Mouse (Mus musculus): ENCODE measurements around the gene Tubb4a. TPM values are rescaled to one million over a fixed set of nuclear protein-coding genes. Genes with fewer than 3 reads are reported as not detected.
"Not testable (repeated sequence)": the region's sequence is repeated elsewhere in the genome, so short reads cannot be mapped to it uniquely, and the experiment has no call there.

The Tubb4a gene
- 276 TPM in 1 of 2 replicates, not detected in the other for polyA plus RNA-seq (2012; ENCODE audit: insufficient read depth, insufficient read length, low replicate concordance, missing spikeins)

- peak within 1 kb of the TSS; percentile 66 for H3K4me3 ChIP-seq (ENCODE audit: insufficient read depth, low read depth, low read length)
- peak; percentile 93 for TF ChIP-seq POLR2A (IDR thresholded peaks at IDR 0.05; ENCODE audit: insufficient read depth, low read depth, low read length)
- no peak for TF ChIP-seq CTCF (IDR thresholded peaks at IDR 0.05; ENCODE audit: insufficient read depth, low read depth, low read length)
- H3K27ac ChIP-seq (ENCODE audit: insufficient read depth, low read depth, low read length), result peak within 1 kb of the TSS; percentile 75
- 2% methylated on average over 31 of the region's 31 CpGs for WGBS
- peaks cover 15% of the 10 kb centered on the region for H3K4me1 ChIP-seq (ENCODE audit: control insufficient read depth, insufficient read depth, low read length)
These were observed at the start of gene Tubb4a for GRCm38 (mm10) chr17:57087049-57087832. Tubb4a (minus strand) TSS chr17:57087782.

DNA sequence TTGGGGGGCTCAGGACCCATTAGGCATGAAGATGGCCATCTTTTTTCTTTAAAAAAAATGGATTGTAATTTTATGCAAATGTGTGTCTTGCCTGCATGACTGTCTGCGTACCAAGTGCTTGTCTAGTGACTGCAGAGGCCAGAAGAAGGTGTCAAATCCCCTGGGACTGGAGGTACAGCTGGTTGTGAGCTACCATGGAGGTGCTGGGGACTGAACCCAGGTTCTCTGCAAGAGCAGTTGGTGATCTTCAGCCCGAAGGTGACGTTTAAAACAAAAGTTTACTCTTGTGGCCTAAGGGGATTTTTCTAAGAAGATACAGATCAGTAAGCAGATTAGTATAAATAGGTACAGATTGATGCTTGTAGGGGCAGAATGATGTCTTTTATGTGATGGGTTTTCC lies 48.1 kb upstream of the Tubb4a start:
- TF ChIP-seq CTCF (IDR thresholded peaks at IDR 0.05; ENCODE audit: insufficient read depth, low read depth, low read length) (no peak), POLR2A (IDR thresholded peaks at IDR 0.05; ENCODE audit: insufficient read depth, low read depth, low read length) (no peak)
- H3K4me3 ChIP-seq (ENCODE audit: insufficient read depth, low read depth, low read length), result no peak overlapping the region
- WGBS, result 83% methylated on average over 3 of the region's 3 CpGs
- no peaks in the 10 kb centered on the region for H3K4me1 ChIP-seq (ENCODE audit: control insufficient read depth, insufficient read depth, low read length)
- H3K27ac ChIP-seq (ENCODE audit: insufficient read depth, low read depth, low read length), result no peak overlapping the region

GRCm38 (mm10) chr17:57134693-57135092 lies 47.1 kb upstream of the Tubb4a start:
- 92% methylated on average over 2 of the region's 2 CpGs for WGBS
- no peaks in the 10 kb centered on the region for H3K4me1 ChIP-seq (ENCODE audit: control insufficient read depth, insufficient read depth, low read length)
- no peak overlapping the region for H3K4me3 ChIP-seq (ENCODE audit: insufficient read depth, low read depth, low read length)
- no peak for TF ChIP-seq CTCF (IDR thresholded peaks at IDR 0.05; ENCODE audit: insufficient read depth, low read depth, low read length)
- no peak for TF ChIP-seq POLR2A (IDR thresholded peaks at IDR 0.05; ENCODE audit: insufficient read depth, low read depth, low read length)
- no peak overlapping the region for H3K27ac ChIP-seq (ENCODE audit: insufficient read depth, low read depth, low read length)

DNA sequence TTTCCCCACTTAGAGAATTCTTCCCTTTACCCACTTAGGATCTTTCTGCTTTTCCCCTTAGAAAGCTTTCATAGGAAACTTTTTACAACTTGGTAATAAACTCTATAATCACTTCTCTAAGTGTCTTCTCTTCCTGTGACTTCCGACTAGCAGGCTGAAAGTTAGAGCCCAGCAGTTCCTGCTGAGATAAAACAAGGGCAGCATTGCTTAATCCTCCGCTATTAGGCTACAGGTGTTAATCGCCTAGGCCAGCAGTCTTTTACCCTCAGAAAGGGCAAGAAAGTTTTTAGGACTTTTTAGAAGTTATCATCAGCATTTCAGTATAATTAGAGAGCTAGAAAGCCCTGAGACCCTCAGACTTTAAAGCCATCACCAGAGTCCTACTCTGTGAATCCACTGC lies 46.4 kb upstream of the Tubb4a start:
- not testable (repeated sequence) for H3K27ac ChIP-seq (ENCODE audit: insufficient read depth, low read depth, low read length); H3K4me3 ChIP-seq (ENCODE audit: insufficient read depth, low read depth, low read length); H3K4me1 ChIP-seq (ENCODE audit: control insufficient read depth, insufficient read depth, low read length)
- WGBS, result 42% methylated on average over 3 of the region's 3 CpGs

GRCm38 (mm10) chr17:57131793-57132192 lies 44.2 kb upstream of the Tubb4a start:
- H3K4me3 ChIP-seq (ENCODE audit: insufficient read depth, low read depth, low read length), result no peak overlapping the region
- TF ChIP-seq CTCF (IDR thresholded peaks at IDR 0.05; ENCODE audit: insufficient read depth, low read depth, low read length), result no peak
- no peak for TF ChIP-seq POLR2A (IDR thresholded peaks at IDR 0.05; ENCODE audit: insufficient read depth, low read depth, low read length)
- H3K27ac ChIP-seq (ENCODE audit: insufficient read depth, low read depth, low read length), result no peak overlapping the region
- no peaks in the 10 kb centered on the region for H3K4me1 ChIP-seq (ENCODE audit: control insufficient read depth, insufficient read depth, low read length)
- 97% methylated on average over 1 of the region's 1 CpGs for WGBS

- Histone ChIP-seq H3K4me1 (ENCODE audit: control insufficient read depth, insufficient read depth, low read length) (no peaks in the 10 kb centered on the region), H3K27ac (ENCODE audit: insufficient read depth, low read depth, low read length) (no peak overlapping the region), H3K4me3 (ENCODE audit: insufficient read depth, low read depth, low read length) (no peak overlapping the region)
- WGBS, result 55% methylated on average over 3 of the region's 3 CpGs
- no peak for TF ChIP-seq POLR2A (IDR thresholded peaks at IDR 0.05; ENCODE audit: insufficient read depth, low read depth, low read length)
These were observed 38.5 kb upstream of the Tubb4a start for GRCm38 (mm10) chr17:57125853-57126622.

GRCm38 (mm10) chr17:57124792-57125191 lies 37.2 kb upstream of the Tubb4a start:
- Histone ChIP-seq H3K4me1 (ENCODE audit: control insufficient read depth, insufficient read depth, low read length) (no peaks in the 10 kb centered on the region), H3K4me3 (ENCODE audit: insufficient read depth, low read depth, low read length) (no peak overlapping the region), H3K27ac (ENCODE audit: insufficient read depth, low read depth, low read length) (no peak overlapping the region)
- 90% methylated on average over 4 of the region's 4 CpGs for WGBS
- no peak for TF ChIP-seq POLR2A (IDR thresholded peaks at IDR 0.05; ENCODE audit: insufficient read depth, low read depth, low read length)
- TF ChIP-seq CTCF (IDR thresholded peaks at IDR 0.05; ENCODE audit: insufficient read depth, low read depth, low read length), result no peak

DNA sequence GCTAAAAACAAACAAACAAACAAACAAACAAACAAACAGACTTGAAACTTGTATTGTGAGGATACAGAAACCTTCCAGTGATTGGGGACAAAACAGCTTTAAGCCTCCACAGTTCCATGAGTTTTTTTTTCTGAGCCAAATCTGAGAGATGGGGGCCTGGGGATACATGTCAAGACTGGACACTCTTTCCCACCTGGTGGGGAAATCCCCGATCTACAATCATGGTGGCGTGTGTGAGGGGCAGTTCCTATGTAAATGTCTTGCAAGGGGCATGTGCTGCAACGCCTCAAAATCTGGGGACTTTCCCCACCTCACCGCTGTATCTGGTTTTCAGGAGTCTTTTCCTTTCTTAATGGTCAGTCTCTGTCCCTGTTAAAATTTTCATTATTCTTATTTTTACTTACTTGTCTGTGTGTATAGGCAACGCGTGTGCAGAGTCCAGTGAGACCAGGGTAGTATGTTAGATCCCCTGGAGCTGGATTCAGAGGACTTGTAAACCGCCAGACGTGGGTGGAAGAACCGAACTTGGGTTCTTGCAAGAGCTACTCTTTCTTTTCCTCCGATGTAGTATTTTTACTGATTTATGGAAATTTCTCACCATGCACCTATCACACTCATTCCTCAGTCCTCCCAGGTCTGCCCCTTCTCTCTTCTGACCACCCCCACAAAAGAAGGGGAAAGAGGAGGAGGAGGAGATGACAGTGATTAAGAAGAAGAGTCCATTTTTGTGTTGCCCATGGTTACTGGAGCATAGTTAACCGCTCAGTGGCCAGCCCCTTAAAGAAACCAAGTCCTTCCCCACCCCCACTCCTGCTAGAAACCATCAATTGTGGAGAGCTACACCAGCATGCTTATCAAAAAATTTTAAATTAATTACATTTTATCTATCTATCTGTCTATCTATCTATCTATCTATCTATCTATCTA lies 35.9 kb upstream of the Tubb4a start:
- Histone ChIP-seq H3K27ac (ENCODE audit: insufficient read depth, low read depth, low read length) (no peak overlapping the region), H3K4me1 (ENCODE audit: control insufficient read depth, insufficient read depth, low read length) (no peaks in the 10 kb centered on the region), H3K4me3 (ENCODE audit: insufficient read depth, low read depth, low read length) (no peak overlapping the region)
- TF ChIP-seq CTCF (IDR thresholded peaks at IDR 0.05; ENCODE audit: insufficient read depth, low read depth, low read length) (no peak), POLR2A (IDR thresholded peaks at IDR 0.05; ENCODE audit: insufficient read depth, low read depth, low read length) (no peak)
- WGBS, result 89% methylated on average over 11 of the region's 11 CpGs

Measured in olfactory bulb, adult 2 months (tissue).